Mouse (Mus musculus): ENCODE data around the gene Paxbp1.

Gene Paxbp1

GRCm38 (mm10) chr16:91055150-91055549 is 10.8 kb upstream of the Paxbp1 start:
- no peak for DNase-seq (ENCODE audit: extremely low read depth, low read depth)

DNA sequence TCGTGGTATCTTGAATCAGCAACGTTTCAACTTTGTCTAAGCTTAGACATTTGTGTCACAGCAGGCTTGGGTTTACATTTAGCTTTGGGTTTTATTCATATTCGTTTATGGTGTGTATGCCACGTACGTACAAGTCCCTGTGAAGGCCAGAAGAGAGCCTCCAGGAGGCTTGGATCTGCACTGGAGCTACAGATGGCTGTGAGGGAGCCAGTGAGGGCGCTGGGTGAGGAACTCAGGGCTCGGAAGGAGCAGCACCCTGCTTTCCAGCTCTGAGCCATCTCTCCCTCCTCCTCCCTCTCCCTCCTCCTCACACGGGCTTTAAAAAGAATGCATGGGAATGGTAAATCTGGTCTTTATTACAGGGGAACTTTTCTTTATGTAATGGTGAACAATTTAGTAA is 9.3 kb upstream of the Paxbp1 start:
- no peak for DNase-seq (ENCODE audit: extremely low read depth, low read depth)

DNA sequence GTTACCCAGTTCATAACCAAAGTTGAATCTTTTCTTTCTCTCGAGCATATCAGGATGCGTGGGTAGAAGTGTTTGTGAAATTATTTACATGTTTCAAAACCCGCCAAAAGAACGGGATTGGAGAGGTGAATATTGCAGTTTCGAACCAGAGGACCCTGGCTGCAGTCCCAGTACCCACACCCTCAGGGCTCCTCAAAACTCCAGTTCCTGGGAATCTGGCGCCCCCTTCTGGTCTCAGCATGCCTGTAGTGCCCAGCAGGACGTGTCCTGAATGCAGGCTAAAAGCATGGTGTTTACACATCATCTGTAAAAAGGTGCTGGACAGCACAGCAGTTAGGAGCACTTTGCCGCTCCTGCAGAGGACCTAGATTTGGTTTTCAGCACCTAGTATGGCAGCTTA is 1.2 kb upstream of the Paxbp1 start:
- DNase-seq (ENCODE audit: extremely low read depth, low read depth), result peak; percentile 17

DNA sequence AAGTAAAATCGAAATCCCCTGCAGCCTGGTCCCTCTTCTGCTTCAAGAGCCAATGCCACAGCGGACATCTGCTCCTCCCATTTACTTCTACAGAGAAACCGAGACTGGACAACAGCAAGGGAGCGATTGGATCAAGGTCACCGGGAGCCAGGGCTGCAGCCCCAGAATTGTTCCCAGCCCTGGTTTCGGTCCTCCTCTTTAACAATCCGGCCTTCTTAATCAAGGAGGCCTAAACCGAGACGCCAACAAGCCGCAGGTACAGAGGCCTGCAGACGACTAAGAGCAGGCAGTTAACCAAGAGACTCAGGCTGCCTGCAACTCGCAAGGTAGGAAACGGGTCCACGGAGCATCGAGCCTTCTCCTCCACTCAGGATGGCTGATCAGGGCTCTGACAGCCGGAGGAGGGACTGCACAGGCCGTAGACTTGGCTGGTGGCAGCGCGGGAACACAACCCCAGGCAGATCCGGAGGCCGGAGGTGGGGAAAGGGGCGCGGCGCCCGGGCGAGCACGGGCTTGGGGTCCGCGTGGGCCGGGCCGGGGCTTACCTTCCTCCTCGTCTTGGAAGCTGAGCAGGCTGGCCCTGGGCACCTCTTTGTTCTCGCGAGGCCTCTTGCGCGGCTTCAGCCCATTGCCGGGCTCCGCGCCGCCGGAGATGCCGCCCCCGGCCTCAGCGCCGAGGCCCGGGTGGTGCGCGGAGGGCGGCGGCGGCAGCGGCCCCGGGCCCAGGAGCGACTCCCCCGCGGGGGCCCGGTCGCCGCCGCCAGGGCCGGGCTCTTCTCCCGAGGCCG is 688 bp downstream of the Paxbp1 start:
- peak; percentile 22 for DNase-seq (ENCODE audit: extremely low read depth, low read depth)

GRCm38 (mm10) chr16:91042640-91043039 is 1.7 kb downstream of the Paxbp1 start:
- no peak for DNase-seq (ENCODE audit: extremely low read depth, low read depth)

GRCm38 (mm10) chr16:91035866-91036265 is 8.5 kb downstream of the Paxbp1 start:
- DNase-seq (ENCODE audit: extremely low read depth, low read depth), result no peak

DNA sequence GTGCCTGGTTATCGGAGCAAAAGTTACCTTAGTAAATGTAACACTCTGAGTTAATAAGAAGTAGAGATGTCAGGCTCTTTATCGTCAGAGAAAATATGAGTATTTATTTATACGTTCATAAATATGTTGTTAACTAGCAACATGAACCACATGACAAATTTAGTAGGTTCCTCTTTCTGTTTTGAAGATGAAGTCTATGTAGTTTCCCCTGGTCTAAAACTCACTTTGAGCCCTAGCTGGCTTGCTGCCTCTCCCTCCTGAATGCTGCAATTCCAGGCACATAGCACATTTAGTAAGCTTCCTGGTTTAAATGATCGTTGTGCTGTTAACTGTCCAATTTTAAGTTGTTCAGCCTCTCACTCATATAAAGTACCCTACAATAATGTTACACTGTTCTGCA is 13.6 kb downstream of the Paxbp1 start:
- DNase-seq (ENCODE audit: extremely low read depth, low read depth), result no peak

- no peak for DNase-seq (ENCODE audit: extremely low read depth, low read depth)
Measured at GRCm38 (mm10) chr16:91029901-91030300, 14.4 kb downstream of the Paxbp1 start.

- DNase-seq (ENCODE audit: extremely low read depth, low read depth), result no peak
Measured at GRCm38 (mm10) chr16:91029161-91029743, 15.1 kb downstream of the Paxbp1 start.

- no peak for DNase-seq (ENCODE audit: extremely low read depth, low read depth)
Measured at GRCm38 (mm10) chr16:91026290-91026689, 18.1 kb downstream of the Paxbp1 start.

GRCm38 (mm10) chr16:91023384-91023783 is 21.0 kb downstream of the Paxbp1 start:
- DNase-seq (ENCODE audit: extremely low read depth, low read depth), result no peak

- DNase-seq (ENCODE audit: extremely low read depth, low read depth), result no peak
Measured at GRCm38 (mm10) chr16:91020842-91021483, 23.4 kb downstream of the Paxbp1 start.

DNA sequence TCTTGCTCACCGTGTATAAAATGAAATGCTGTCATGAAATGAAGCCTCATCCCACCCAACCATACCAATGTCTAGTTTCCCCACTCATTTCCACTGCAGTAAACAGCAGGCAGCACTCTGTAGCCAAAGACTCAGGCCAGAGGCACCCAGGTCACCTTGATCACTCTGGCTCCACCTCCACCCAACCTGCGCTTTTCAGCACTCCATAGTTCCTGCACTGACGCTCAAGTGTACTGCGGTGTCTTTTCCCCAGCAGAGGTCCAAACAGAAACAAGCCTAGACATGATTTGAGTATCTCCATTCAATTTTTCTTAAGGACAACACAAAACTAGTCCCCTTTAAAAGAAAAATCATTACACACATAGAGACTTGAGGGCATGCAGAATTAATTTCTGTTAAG is 24.9 kb downstream of the Paxbp1 start:
- no peak for DNase-seq (ENCODE audit: extremely low read depth, low read depth)

GRCm38 (mm10) chr16:91015761-91016160 is 28.6 kb downstream of the Paxbp1 start:
- DNase-seq (ENCODE audit: extremely low read depth, low read depth), result no peak

DNA sequence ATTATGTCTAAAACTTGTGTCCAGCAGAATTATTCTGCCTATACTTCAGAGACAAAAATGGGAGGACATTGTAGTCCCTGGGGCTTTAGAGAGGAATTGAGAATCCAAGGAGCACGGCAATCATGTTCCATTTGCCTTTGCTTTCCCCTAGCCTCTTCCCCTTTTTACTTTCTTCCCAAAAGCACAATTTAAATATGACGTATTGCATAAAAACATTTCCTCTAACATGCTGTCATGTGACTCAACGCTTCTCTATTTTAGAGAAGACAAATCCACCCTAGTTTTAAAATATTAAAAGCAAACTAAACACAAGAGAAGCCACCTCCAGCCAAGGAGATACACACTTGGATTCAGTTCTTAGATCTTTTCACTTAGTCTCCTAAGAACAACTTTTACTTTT is 32.5 kb downstream of the Paxbp1 start:
- DNase-seq (ENCODE audit: extremely low read depth, low read depth), result peak; percentile 71

DNA sequence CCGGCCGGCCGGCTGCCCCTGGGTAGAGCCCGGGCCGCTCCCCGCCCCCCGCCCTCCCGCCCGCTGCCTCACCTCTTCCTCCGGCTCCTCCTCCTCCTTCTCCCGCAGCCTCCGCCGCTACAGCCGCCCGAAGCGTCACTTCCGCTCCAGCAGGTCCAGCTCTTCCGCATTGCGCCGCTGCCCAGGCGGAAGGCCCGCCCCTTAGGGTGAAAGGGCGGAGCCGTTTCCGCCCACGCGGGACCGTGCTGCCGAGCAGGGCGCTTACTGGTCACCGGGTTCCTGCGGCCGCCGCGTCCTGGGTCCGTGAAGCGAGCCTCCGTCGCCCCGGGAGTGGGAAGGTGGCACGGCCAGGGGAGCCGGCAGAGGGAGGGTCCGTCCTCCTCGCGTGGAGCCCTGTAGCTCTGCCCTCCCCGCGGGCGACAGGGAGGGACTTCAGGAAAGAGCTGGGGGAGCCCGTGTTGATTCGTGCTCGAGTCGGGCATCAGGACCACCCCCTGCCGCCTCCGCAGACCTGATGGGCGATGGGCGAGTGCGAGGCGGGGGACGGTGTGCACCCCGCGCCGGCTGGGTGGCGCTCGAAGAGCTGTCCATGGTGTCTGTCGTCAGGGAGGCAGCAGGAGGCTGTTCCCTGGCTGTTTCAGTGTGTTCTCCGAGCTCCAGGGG is 33.2 kb downstream of the Paxbp1 start, which contains the start of gene Synj1:
Synj1 (minus strand) TSS at position 288 of the 663 bp plus-strand sequence.
- DNase-seq (ENCODE audit: extremely low read depth, low read depth), result peak; percentile 65

DNA sequence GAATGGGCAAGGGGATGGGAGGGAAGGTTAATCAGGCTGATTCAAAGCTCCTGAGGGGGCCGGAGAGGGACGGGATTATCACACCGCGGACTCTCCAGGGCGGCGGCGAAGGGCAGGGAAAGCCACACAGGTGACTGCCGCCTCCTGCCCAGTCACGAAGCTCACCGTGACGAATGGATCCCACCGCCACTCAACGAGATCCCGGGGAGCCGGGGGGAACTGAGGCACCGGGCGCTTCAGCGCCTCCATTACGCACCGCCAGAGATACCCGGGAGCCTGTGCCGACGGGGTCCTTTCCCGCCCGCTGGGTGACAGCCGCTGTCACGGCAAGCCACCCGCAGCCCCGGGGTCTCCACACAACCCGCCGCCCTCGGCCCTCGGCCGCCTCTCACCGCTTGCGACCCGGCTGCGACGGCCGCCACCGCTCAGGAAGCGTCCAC is 33.7 kb downstream of the Paxbp1 start:
- peak; percentile 18 for DNase-seq (ENCODE audit: extremely low read depth, low read depth)

- peak; percentile 53 for DNase-seq (ENCODE audit: extremely low read depth, low read depth)
Measured at GRCm38 (mm10) chr16:91009942-91010529, 34.3 kb downstream of the Paxbp1 start.

GRCm38 (mm10) chr16:91004915-91005538 is 39.3 kb downstream of the Paxbp1 start:
- no peak for DNase-seq (ENCODE audit: extremely low read depth, low read depth)

DNA sequence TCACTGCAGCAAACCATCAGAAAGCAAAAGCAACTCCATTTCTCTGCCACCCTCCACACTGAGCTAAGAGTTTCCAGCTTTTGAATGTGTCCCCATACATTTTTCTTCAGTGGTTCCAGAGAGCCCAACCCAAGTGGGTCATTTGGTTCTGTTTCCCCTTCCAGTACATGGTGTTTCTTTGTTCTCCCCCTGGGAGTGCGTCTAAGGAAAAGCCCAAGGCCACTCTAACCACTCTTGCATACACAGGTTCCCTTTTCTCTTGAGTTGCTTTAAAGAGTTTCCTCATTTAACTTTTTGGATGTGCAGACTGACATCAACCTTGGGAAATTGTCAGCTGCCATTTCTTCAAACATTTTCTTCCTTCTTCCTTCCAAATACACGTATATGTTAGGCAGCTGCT is 43.2 kb downstream of the Paxbp1 start:
- peak; percentile 16 for DNase-seq (ENCODE audit: extremely low read depth, low read depth)

- DNase-seq (ENCODE audit: extremely low read depth, low read depth), result no peak
Measured at GRCm38 (mm10) chr16:90999827-91000226, 44.5 kb downstream of the Paxbp1 start.

Measured in MEL-GATA-1-ER (cell line).